Comparison of ENCODE assay signal across 38 mouse cellular contexts in the genomic region with DNA sequence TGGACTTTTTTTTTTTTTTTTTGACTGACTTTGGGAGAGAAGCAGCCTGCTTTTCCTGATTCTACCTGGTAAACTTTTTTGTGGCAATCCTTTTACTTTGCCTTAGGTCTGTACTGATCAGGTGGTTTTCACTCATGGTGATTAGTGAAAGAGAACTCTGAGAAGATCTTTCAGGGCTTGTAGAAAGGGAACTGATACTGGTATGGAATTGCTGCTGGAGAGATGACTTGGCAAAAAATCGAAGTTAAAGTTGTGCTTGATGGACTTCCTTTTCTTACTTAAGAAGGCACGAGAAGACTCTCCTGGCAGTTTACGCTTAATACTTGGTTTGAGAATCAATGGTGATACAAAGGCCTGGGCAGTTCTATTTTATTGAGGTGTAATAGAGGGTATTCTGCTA. TPM values are rescaled to one million over a fixed set of nuclear protein-coding genes. Genes with fewer than 3 reads are reported as not detected.
"Had no signal": no experiment of that assay in that cellular context is flagged by ENCODE, and none has a peak within 500 bp of the region (broad histone marks: within the 10 kb centered on the region; RNA-seq: fewer than 3 reads in every experiment).

No protein-coding gene starts in this region.

- H3K4me2 ChIP-seq: heart, embryonic 12.5 days; hindbrain, embryonic 13.5 days; hindbrain, embryonic 15.5 days; limb, embryonic 12.5 days; liver, embryonic 13.5 days; liver, embryonic 15.5 days had no signal

- H3K27ac ChIP-seq: gastrocnemius, adult 2 months; heart, embryonic 10.5 days; hindbrain, embryonic 13.5 days; hindbrain, embryonic 15.5 days; hindbrain, postnatal 0 days; layer of hippocampus, adult 2 months; left cerebral cortex, adult 2 months; limb, embryonic 10.5 days; limb, embryonic 12.5 days; liver, embryonic 13.5 days; liver, embryonic 15.5 days had no signal

- H3K4me1 ChIP-seq: heart, embryonic 10.5 days; heart, embryonic 12.5 days; hindbrain, embryonic 13.5 days; hindbrain, embryonic 15.5 days; limb, embryonic 10.5 days; limb, embryonic 12.5 days; liver, embryonic 13.5 days; liver, embryonic 15.5 days had no signal

- DNase-seq: gastrocnemius, adult 2 months; gastrocnemius, postnatal 10 days; gastrocnemius, postnatal 25 days; heart, adult 18-20 months; heart, postnatal 10 days; kidney, adult 11 months; kidney, adult 2 months; kidney, adult 9 months; kidney, postnatal 10 days; kidney, postnatal 25 days; kidney, postnatal 4 days; liver; liver, embryonic 13.5 days had no signal

- ATAC-seq: hindbrain, postnatal 0 days; intestine, embryonic 16.5 days had no signal

- H3K9me3 ChIP-seq: heart, embryonic 10.5 days; heart, embryonic 12.5 days; hindbrain, embryonic 13.5 days; hindbrain, embryonic 15.5 days; limb, embryonic 10.5 days; limb, embryonic 12.5 days; liver, embryonic 13.5 days; liver, embryonic 15.5 days had no signal

- H3K4me3 ChIP-seq: gastrocnemius, adult 2 months; heart, embryonic 10.5 days; heart, embryonic 12.5 days; hindbrain, embryonic 13.5 days; hindbrain, embryonic 15.5 days; layer of hippocampus, adult 2 months; left cerebral cortex, adult 2 months; limb, embryonic 10.5 days; limb, embryonic 12.5 days; liver, embryonic 13.5 days; liver, embryonic 15.5 days had no signal

- H3K9ac ChIP-seq: heart, embryonic 12.5 days; hindbrain, embryonic 13.5 days; hindbrain, embryonic 15.5 days; limb, embryonic 12.5 days; liver, embryonic 13.5 days; liver, embryonic 15.5 days had no signal

- H3K36me3 ChIP-seq: heart, embryonic 10.5 days; heart, embryonic 12.5 days; hindbrain, embryonic 13.5 days; hindbrain, embryonic 15.5 days; limb, embryonic 10.5 days; limb, embryonic 12.5 days; liver, embryonic 13.5 days; liver, embryonic 15.5 days had no signal

- H3K27me3 ChIP-seq: heart, embryonic 12.5 days; hindbrain, embryonic 13.5 days; hindbrain, embryonic 15.5 days; limb, embryonic 12.5 days; liver, embryonic 13.5 days; liver, embryonic 15.5 days had no signal

RNA-seq across cellular contexts. Expression of a gene that starts 34.2 kb away (rescaled TPM):
- total RNA-seq: gastrocnemius, adult 2 months; gastrocnemius, postnatal 10 days; gastrocnemius, postnatal 25 days; granulocyte monocyte progenitor cell, adult 5-6 weeks; heart, adult 18-20 months; heart, adult 8-10 months; heart, postnatal 10 days; heart, postnatal 25 days; hematopoietic stem cell, adult 5-6 weeks; hindbrain, postnatal 0 days; layer of hippocampus, adult 2 months; layer of hippocampus, postnatal 10 days; layer of hippocampus, postnatal 25 days; left cerebral cortex, adult 2 months; left cerebral cortex, postnatal 14 days; left cerebral cortex, postnatal 36 days had no signal
- polyA plus RNA-seq: heart, embryonic 10.5 days; heart, embryonic 12.5 days; heart, embryonic 14.5 days; heart, embryonic 16.5 days; hindbrain, embryonic 11.5 days; hindbrain, embryonic 13.5 days; hindbrain, embryonic 15.5 days; hindbrain, postnatal 0 days; intestine, embryonic 14.5 days; kidney, adult 2 months; kidney, embryonic 16.5 days; limb, embryonic 10.5 days; limb, embryonic 12.5 days; limb, embryonic 14.5 days had no signal

RNA-seq across cellular contexts. Expression of a gene that starts 40.2 kb away (rescaled TPM):
- total RNA-seq: gastrocnemius, adult 2 months; gastrocnemius, postnatal 10 days; gastrocnemius, postnatal 25 days; granulocyte monocyte progenitor cell, adult 5-6 weeks; heart, adult 18-20 months; heart, adult 8-10 months; heart, postnatal 10 days; heart, postnatal 25 days; hematopoietic stem cell, adult 5-6 weeks; hindbrain, postnatal 0 days; layer of hippocampus, adult 2 months; layer of hippocampus, postnatal 10 days; layer of hippocampus, postnatal 25 days; left cerebral cortex, adult 2 months; left cerebral cortex, postnatal 14 days; left cerebral cortex, postnatal 36 days had no signal
- polyA plus RNA-seq: heart, embryonic 10.5 days; heart, embryonic 12.5 days; heart, embryonic 14.5 days; heart, embryonic 16.5 days; hindbrain, embryonic 11.5 days; hindbrain, embryonic 13.5 days; hindbrain, embryonic 15.5 days; hindbrain, postnatal 0 days; kidney, adult 2 months; kidney, embryonic 16.5 days; limb, embryonic 10.5 days; limb, embryonic 12.5 days; limb, embryonic 14.5 days had no signal

RNA-seq across cellular contexts. Expression of a gene that starts 53.8 kb away (rescaled TPM):
- total RNA-seq: gastrocnemius, adult 2 months; gastrocnemius, postnatal 25 days; granulocyte monocyte progenitor cell, adult 5-6 weeks; heart, adult 8-10 months; heart, postnatal 10 days; heart, postnatal 25 days; hematopoietic stem cell, adult 5-6 weeks; hindbrain, postnatal 0 days; layer of hippocampus, adult 2 months; layer of hippocampus, postnatal 10 days; layer of hippocampus, postnatal 25 days; left cerebral cortex, adult 2 months; left cerebral cortex, postnatal 14 days; left cerebral cortex, postnatal 36 days had no signal
- polyA plus RNA-seq: heart, embryonic 14.5 days; hindbrain, embryonic 11.5 days; hindbrain, embryonic 13.5 days; hindbrain, embryonic 15.5 days; hindbrain, postnatal 0 days; limb, embryonic 10.5 days; limb, embryonic 12.5 days had no signal
